Comparison of ENCODE assay signal across 16 mouse cellular contexts in genomic region chr16:84974176-84974518, GRCm38 (mm10).
A peak's percentile ranks its signal among the peaks of the same experiment; 100 is the strongest.
DNase-seq lines count a peak whose midpoint lies in the region; ATAC-seq and TF ChIP-seq lines count a peak whose summit lies in the region.
"Had no signal": no experiment of that assay in that cellular context is flagged by ENCODE, and none has a peak within 500 bp of the region (broad histone marks: within the 10 kb centered on the region; RNA-seq: fewer than 3 reads in every experiment).

No protein-coding gene starts in this region.

- no peak for DNase-seq in heart, adult 18-20 months
- DNase-seq in layer of hippocampus, adult 2 months (ENCODE audit: low spot score in 2 of 2), result no peak
- no peak for DNase-seq in layer of hippocampus, adult 11-12 months (ENCODE audit: low spot score)
- no peak for DNase-seq in neural tube, embryonic 10.5 days (ENCODE audit: extremely low spot score, low spot score)
- DNase-seq: adrenal gland, postnatal 36 days; layer of hippocampus, adult 9-11 months; liver, embryonic 13.5 days; right cerebral cortex, postnatal 14 days had no signal

- WGBS in heart, embryonic 12.5 days, result 55% methylated on average over 6 of the region's 6 CpGs
- WGBS in neural tube, embryonic 13.5 days, result 89% methylated on average over 6 of the region's 6 CpGs

- no peaks in the 10 kb centered on the region for H3K27me3 ChIP-seq in heart, embryonic 12.5 days (replicated peaks)
- no peaks in the 10 kb centered on the region for H3K27me3 ChIP-seq in neural tube, embryonic 13.5 days
- H3K27me3 ChIP-seq: embryonic facial prominence, embryonic 13.5 days; forebrain, embryonic 13.5 days; liver, embryonic 13.5 days had no signal

- peaks cover 29% of the 10 kb centered on the region for H3K4me1 ChIP-seq in heart, embryonic 12.5 days (replicated peaks)
- peaks cover 17% of the 10 kb centered on the region for H3K4me1 ChIP-seq in neural tube, embryonic 13.5 days (replicated peaks)
- H3K4me1 ChIP-seq: liver, embryonic 13.5 days had no signal

- ATAC-seq in heart, embryonic 12.5 days (ENCODE audit: insufficient number of reproducible peaks, low FRiP score), result 0 out of 2 replicates have a peak, but pooled peaks have one; percentile 51
- ATAC-seq in neural tube, embryonic 13.5 days (ENCODE audit: low read depth), result no peak
- no peak for ATAC-seq in erythroid progenitor cell, adult 5-6 weeks (replicated peaks; ENCODE audit: low FRiP score, poor library complexity, severe bottlenecking)
- ATAC-seq: activated CD4-positive, CD25-positive, alpha-beta regulatory T cell, adult 4 months; CD4-positive, CD25-positive, alpha-beta regulatory T cell, adult 4 months; forebrain, embryonic 13.5 days; intestine, embryonic 16.5 days had no signal

- H3K9me3 ChIP-seq in heart, embryonic 12.5 days (replicated peaks), result no peaks in the 10 kb centered on the region
- H3K9me3 ChIP-seq in neural tube, embryonic 13.5 days, result no peaks in the 10 kb centered on the region
- H3K9me3 ChIP-seq: embryonic facial prominence, embryonic 13.5 days; forebrain, embryonic 13.5 days; liver, embryonic 13.5 days had no signal

- peak overlapping the region; percentile 71 for H3K27ac ChIP-seq in heart, embryonic 12.5 days (ENCODE audit: poor library complexity, severe bottlenecking)
- peak overlapping the region; percentile 69 for H3K27ac ChIP-seq in layer of hippocampus, adult 2 months
- 0 out of 2 replicates have a peak overlapping the region, but pooled peaks have one; percentile 28 for H3K27ac ChIP-seq in neural tube, embryonic 13.5 days (replicated peaks)
- H3K27ac ChIP-seq: embryonic facial prominence, embryonic 13.5 days; forebrain, embryonic 13.5 days; liver, embryonic 13.5 days had no signal

- TF ChIP-seq CTCF in layer of hippocampus, adult 2 months (conservative IDR thresholded peaks at IDR 0.05), result no peak

- H3K9ac ChIP-seq in heart, embryonic 12.5 days, result no peak overlapping the region
- H3K9ac ChIP-seq in neural tube, embryonic 13.5 days, result no peak overlapping the region
- H3K9ac ChIP-seq: embryonic facial prominence, embryonic 13.5 days; forebrain, embryonic 13.5 days; liver, embryonic 13.5 days had no signal

- H3K4me2 ChIP-seq in heart, embryonic 12.5 days, result no peak overlapping the region
- no peak overlapping the region for H3K4me2 ChIP-seq in neural tube, embryonic 13.5 days
- H3K4me2 ChIP-seq: embryonic facial prominence, embryonic 13.5 days; forebrain, embryonic 13.5 days; liver, embryonic 13.5 days had no signal

- peaks cover 43% of the 10 kb centered on the region for H3K36me3 ChIP-seq in heart, embryonic 12.5 days
- H3K36me3 ChIP-seq in neural tube, embryonic 13.5 days, result peaks cover 77% of the 10 kb centered on the region
- H3K36me3 ChIP-seq: liver, embryonic 13.5 days had no signal

- H3K4me3 ChIP-seq in heart, embryonic 12.5 days, result no peak overlapping the region
- H3K4me3 ChIP-seq in layer of hippocampus, adult 2 months, result no peak overlapping the region
- H3K4me3 ChIP-seq in neural tube, embryonic 13.5 days, result no peak overlapping the region
- H3K4me3 ChIP-seq: embryonic facial prominence, embryonic 13.5 days; forebrain, embryonic 13.5 days; liver, embryonic 13.5 days had no signal
